Mouse (Mus musculus) hindbrain, embryonic 11.5 days (tissue): Measurements from ENCODE around the gene Cdon. TPM values are rescaled to one million over a fixed set of nuclear protein-coding genes. Genes with fewer than 3 reads are reported as not detected.
"Not testable (repeated sequence)": the region's sequence is repeated elsewhere in the genome, so short reads cannot be mapped to it uniquely, and the experiment has no call there.

Experiments used
- ATAC-seq: fragments of 200-750 bp; cut with Nextera tagmentation; 2 replicates; pipeline ENCODE4 v1.8.0; 2017; ENCODE audit warnings: mild to moderate bottlenecking, moderate TSS enrichment, moderate library complexity; ENCODE audit not compliant: low FRiP score
- DNase-seq: peaks from one replicate; pipeline ENCODE4 v3.0.0-alpha.2; 2015; ENCODE audit warnings: low spot score
- H3K27ac ChIP-seq: fragments of 300-500 bp; sonication (generic); 2 replicates; pipeline ENCODE4 v1.5.1; 2014; ENCODE audit warnings: mild to moderate bottlenecking, low read depth, low read length
- H3K27me3 ChIP-seq: fragments of 300-500 bp; sonication (generic); 2 replicates; pipeline ENCODE4 v1.6.1; 2014; ENCODE audit warnings: mild to moderate bottlenecking, low read length, moderate library complexity, mixed read lengths; ENCODE audit not compliant: control insufficient read depth, insufficient read depth
- H3K36me3 ChIP-seq: fragments of 300-500 bp; sonication (generic); 2 replicates; pipeline ENCODE4 v1.6.1; 2014; ENCODE audit warnings: mild to moderate bottlenecking, low read length, moderate library complexity, mixed read lengths; ENCODE audit not compliant: control insufficient read depth, insufficient read depth
- H3K4me1 ChIP-seq: fragments of 300-500 bp; sonication (generic); replicated peaks from 2 replicates; pipeline ENCODE4 v1.6.1; 2014; ENCODE audit warnings: low read length, mixed read lengths; ENCODE audit not compliant: control insufficient read depth, insufficient read depth
- H3K4me2 ChIP-seq: fragments of 300-500 bp; sonication (generic); replicated peaks from 2 replicates; pipeline ENCODE4 v1.6.1; 2014; ENCODE audit warnings: mild to moderate bottlenecking, low read depth, low read length
- H3K4me3 ChIP-seq: fragments of 300-500 bp; sonication (generic); 2 replicates; pipeline ENCODE4 v1.5.1; 2014; ENCODE audit warnings: low read depth, low read length
- H3K9ac ChIP-seq: fragments of 300-500 bp; sonication (generic); 2 replicates; pipeline ENCODE4 v1.6.1; 2014; ENCODE audit warnings: low read depth, low read length
- H3K9me3 ChIP-seq: fragments of 300-500 bp; sonication (generic); 2 replicates; pipeline ENCODE4 v1.6.1; 2016; ENCODE audit warnings: low read length; ENCODE audit not compliant: control insufficient read depth
- WGBS: fragments of 180-500 bp; shearing (Covaris S2); extraction: QIAGEN DNeasy Blood & Tissue Kit; methylation state at CpG from one replicate; pipeline ENCODE4 v1.1.7; 2014; 5-methylcytosine and 5-hydroxymethylcytosine counted together
- polyA plus RNA-seq: library from polyadenylated mRNA; unstranded; fragments of >200 nt; fragmentation: Nextera tagmentation; extraction: Ambion mirVana; gene quantifications from 2 replicates; pipeline ENCODE4 v1.2.1, GENCODE M21; 2014

Cdon gene
- polyA plus RNA-seq, 1 experiment from 2014 or later = 21.9 TPM

DNA sequence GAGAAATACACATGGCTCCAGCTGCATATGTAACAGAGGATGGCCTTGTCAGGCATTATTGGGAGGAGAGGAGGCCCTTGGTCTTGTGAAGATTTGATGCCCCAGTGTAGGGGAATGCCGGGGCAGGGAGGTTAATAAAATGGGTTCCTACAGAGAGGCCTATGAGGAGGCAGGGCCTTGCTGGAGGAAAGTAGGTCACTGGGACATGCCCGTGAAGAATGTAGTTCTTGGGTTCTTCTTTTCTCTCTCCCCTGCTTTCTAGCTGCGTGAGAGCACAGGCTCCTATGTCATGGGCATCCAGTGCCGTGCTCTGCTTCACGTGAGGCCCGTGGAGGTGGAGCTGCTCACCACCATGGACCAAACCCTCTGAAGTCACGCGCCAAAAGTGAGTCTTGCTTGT, 9.5 kb downstream of the Cdon start:
- Histone ChIP-seq H3K4me3 (no peak overlapping the region), H3K27me3 (no peaks in the 10 kb centered on the region), H3K36me3 (no peaks in the 10 kb centered on the region), H3K9ac (no peak overlapping the region), H3K4me1 (peaks cover 12% of the 10 kb centered on the region), H3K9me3 (no peaks in the 10 kb centered on the region), H3K4me2 (0 out of 2 replicates have a peak overlapping the region, but pooled peaks have one; percentile 13), H3K27ac (no peak overlapping the region)
- no peak for DNase-seq
- no peak for ATAC-seq
- WGBS = 86% methylated on average over 8 of the region's 8 CpGs

DNA sequence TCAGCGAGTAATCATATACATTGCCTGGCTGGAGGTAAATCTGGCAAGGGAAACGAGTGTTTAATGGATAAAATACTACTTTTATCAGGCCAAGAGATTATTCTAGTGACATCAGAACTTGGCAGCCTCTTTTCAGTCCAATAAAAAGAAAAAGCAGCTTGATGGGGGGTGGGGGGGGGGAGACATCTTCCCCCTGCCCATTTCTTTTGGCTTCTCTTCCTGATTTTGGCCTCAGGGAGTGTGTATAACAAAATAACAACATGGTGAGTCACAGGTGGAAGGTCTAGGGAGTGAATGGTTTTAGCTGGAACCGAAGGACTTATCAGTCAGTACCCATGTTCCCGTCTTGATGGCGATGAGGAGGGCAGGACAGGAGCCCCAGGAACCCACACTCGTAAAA, 10.5 kb downstream of the Cdon start:
- H3K27me3 ChIP-seq = no peaks in the 10 kb centered on the region
- H3K27ac ChIP-seq = no peak overlapping the region
- H3K4me3 ChIP-seq = no peak overlapping the region
- no peak overlapping the region for H3K4me2 ChIP-seq
- H3K9ac ChIP-seq = no peak overlapping the region
- peaks cover 12% of the 10 kb centered on the region for H3K4me1 ChIP-seq
- DNase-seq (no peak), ATAC-seq (no peak)
- no peaks in the 10 kb centered on the region for H3K9me3 ChIP-seq
- WGBS = 79% methylated on average over 6 of the region's 6 CpGs
- H3K36me3 ChIP-seq = no peaks in the 10 kb centered on the region

DNA sequence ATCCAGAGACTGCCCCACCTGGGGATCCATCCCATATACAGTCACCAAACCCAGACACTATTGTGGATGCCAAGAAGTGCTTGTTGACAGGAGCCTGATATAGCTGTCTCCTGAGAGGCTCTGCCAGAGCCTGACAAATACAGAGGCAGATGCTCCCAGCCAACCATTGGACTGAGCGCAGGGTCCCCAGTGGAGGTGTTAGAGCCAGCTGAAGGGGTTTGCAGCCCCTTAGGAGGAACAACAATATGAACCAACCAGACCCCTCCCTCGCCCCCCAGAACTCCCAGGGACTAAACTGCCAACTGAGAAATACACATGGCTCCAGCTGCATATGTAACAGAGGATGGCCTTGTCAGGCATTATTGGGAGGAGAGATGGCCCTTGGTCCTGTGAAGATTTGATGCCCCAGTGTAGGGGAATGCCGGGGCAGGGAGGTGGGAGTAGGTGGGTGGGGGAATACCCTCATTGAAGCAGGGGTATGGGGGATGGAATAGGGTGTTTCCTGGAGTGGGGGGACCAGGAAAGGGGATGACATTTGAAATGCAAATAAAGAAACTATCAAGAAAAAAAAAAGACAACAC, 11.9 kb downstream of the Cdon start:
- H3K9ac ChIP-seq, H3K4me2 ChIP-seq, H3K9me3 ChIP-seq, DNase-seq, H3K27me3 ChIP-seq, H3K36me3 ChIP-seq, H3K4me3 ChIP-seq, H3K27ac ChIP-seq: not testable (repeated sequence)
- peaks cover 12% of the 10 kb centered on the region for H3K4me1 ChIP-seq
- peak; percentile 31; the same call in 1 of the 2 replicates for ATAC-seq
- 56% methylated on average over 3 of the region's 3 CpGs for WGBS

DNA sequence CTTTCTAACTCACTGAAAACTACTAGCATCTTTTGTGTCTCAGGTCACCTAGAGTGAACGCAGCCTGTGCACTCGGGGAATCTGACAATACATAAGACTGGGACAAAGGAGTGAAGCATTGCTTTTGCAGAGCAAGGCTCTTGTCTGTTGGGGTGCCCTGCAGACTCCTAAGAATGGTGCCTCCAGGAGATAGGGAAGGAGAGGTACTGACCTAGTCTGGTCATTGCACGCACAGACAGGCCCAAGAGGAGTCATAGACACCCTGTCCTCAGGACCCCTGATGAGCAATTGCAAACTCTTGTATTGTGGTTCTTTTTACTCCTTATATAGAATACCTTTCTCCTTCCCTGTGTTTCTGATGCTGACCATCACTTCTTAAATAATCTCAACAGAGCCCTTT, 13.4 kb downstream of the Cdon start:
- H3K36me3 ChIP-seq = no peaks in the 10 kb centered on the region
- no peak overlapping the region for H3K9ac ChIP-seq
- ATAC-seq (no peak), DNase-seq (no peak)
- no peak overlapping the region; the same call in 1 of the 2 replicates for H3K4me2 ChIP-seq
- H3K27me3 ChIP-seq = no peaks in the 10 kb centered on the region
- H3K27ac ChIP-seq = no peak overlapping the region
- H3K4me3 ChIP-seq = no peak overlapping the region
- no peaks in the 10 kb centered on the region for H3K9me3 ChIP-seq
- 20% methylated on average over 3 of the region's 3 CpGs for WGBS
- peaks cover 12% of the 10 kb centered on the region for H3K4me1 ChIP-seq

GRCm38 (mm10) chr9:35435565-35435964, 14.6 kb downstream of the Cdon start:
- Histone ChIP-seq H3K4me1 (peaks cover 11% of the 10 kb centered on the region), H3K27ac (no peak overlapping the region), H3K9ac (no peak overlapping the region), H3K4me2 (no peak overlapping the region), H3K9me3 (no peaks in the 10 kb centered on the region), H3K27me3 (no peaks in the 10 kb centered on the region), H3K36me3 (no peaks in the 10 kb centered on the region), H3K4me3 (no peak overlapping the region)
- ATAC-seq (peak; percentile 51; the same call in 1 of the 2 replicates), DNase-seq (peak; percentile 17)
- 27% methylated on average over 9 of the region's 9 CpGs for WGBS

- WGBS = 83% methylated on average over 8 of the region's 8 CpGs
- H3K4me1 ChIP-seq = peaks cover 10% of the 10 kb centered on the region
Observed at GRCm38 (mm10) chr9:35438286-35439061, 17.5 kb downstream of the Cdon start.

GRCm38 (mm10) chr9:35439062-35439442, 18.1 kb downstream of the Cdon start:
- ATAC-seq = no peak
- Histone ChIP-seq H3K36me3 (no peaks in the 10 kb centered on the region), H3K4me3 (no peak overlapping the region), H3K4me1 (peaks cover 10% of the 10 kb centered on the region), H3K4me2 (no peak overlapping the region), H3K27ac (no peak overlapping the region), H3K27me3 (no peaks in the 10 kb centered on the region), H3K9ac (no peak overlapping the region), H3K9me3 (no peaks in the 10 kb centered on the region)
- WGBS = 81% methylated on average over 6 of the region's 6 CpGs
- DNase-seq = no peak

More at GRCm38 (mm10) chr9:35438286-35439061, 17.5 kb downstream of the Cdon start:
- Histone ChIP-seq H3K4me3 (no peak overlapping the region), H3K36me3 (no peaks in the 10 kb centered on the region), H3K9me3 (no peaks in the 10 kb centered on the region), H3K27ac (no peak overlapping the region), H3K9ac (no peak overlapping the region), H3K4me2 (no peak overlapping the region), H3K27me3 (no peaks in the 10 kb centered on the region)
- DNase-seq (no peak), ATAC-seq (no peak)

GRCm38 (mm10) chr9:35439754-35440153, 18.8 kb downstream of the Cdon start:
- no peak overlapping the region for H3K4me2 ChIP-seq
- no peak overlapping the region for H3K4me3 ChIP-seq
- ATAC-seq (no peak), DNase-seq (no peak)
- H3K9ac ChIP-seq = no peak overlapping the region
- H3K36me3 ChIP-seq = no peaks in the 10 kb centered on the region
- H3K4me1 ChIP-seq = peaks cover 7% of the 10 kb centered on the region
- H3K27ac ChIP-seq = no peak overlapping the region
- H3K9me3 ChIP-seq = no peaks in the 10 kb centered on the region
- no peaks in the 10 kb centered on the region for H3K27me3 ChIP-seq

GRCm38 (mm10) chr9:35442476-35442875, 21.5 kb downstream of the Cdon start:
- H3K4me2 ChIP-seq = no peak overlapping the region
- no peaks in the 10 kb centered on the region for H3K9me3 ChIP-seq
- no peak overlapping the region for H3K9ac ChIP-seq
- 14% methylated on average over 5 of the region's 5 CpGs for WGBS
- H3K27ac ChIP-seq = no peak overlapping the region
- ATAC-seq (peak; percentile 70; the same call in 1 of the 2 replicates), DNase-seq (peak; percentile 28)
- no peaks in the 10 kb centered on the region; the same call in none of the 2 replicates for H3K4me1 ChIP-seq
- H3K27me3 ChIP-seq = no peaks in the 10 kb centered on the region
- H3K4me3 ChIP-seq = no peak overlapping the region
- H3K36me3 ChIP-seq = no peaks in the 10 kb centered on the region
